Mouse (Mus musculus) lung, adult 2 months (tissue): ENCODE measurements around the gene Prkca. TPM values are rescaled to one million over a fixed set of nuclear protein-coding genes. Genes with fewer than 3 reads are reported as not detected.

Source experiments
- DNase-seq: peaks from one replicate; pipeline ENCODE4 v3.0.0; 2022
- H3K4me1 ChIP-seq: fragments of 200-500 bp; 2 replicates; pipeline ENCODE4 v1.6.1; 2011; ENCODE audit warnings: low read length; ENCODE audit not compliant: control insufficient read depth, insufficient read depth
- H3K4me3 ChIP-seq: fragments of 200-500 bp; replicated peaks from 2 replicates; pipeline ENCODE3; 2011; ENCODE audit warnings: low read depth, mild to moderate bottlenecking, control low read depth, low read length; ENCODE audit errors: extremely low read depth
- CTCF ChIP-seq: fragments of 200-500 bp; IDR thresholded peaks from 2 replicates; pipeline ENCODE4 v1.5.1; 2011; ENCODE audit warnings: mild to moderate bottlenecking, low read length, control low read depth; ENCODE audit not compliant: insufficient read depth
- POLR2A ChIP-seq: fragments of 200-500 bp; IDR thresholded peaks from 2 replicates; pipeline ENCODE4 v1.6.1; 2011; ENCODE audit warnings: low read depth, mild to moderate bottlenecking, control low read depth, low read length, borderline replicate concordance; ENCODE audit errors: extremely low read depth
- WGBS: fragments of 180-500 bp; shearing (Covaris S2); methylation state at CpG from one replicate; pipeline ENCODE4 v1.1.7; 2018; 5-methylcytosine and 5-hydroxymethylcytosine counted together
- polyA plus RNA-seq: library from polyadenylated mRNA; depleted of rRNA; stranded (reverse); fragments of >200 nt; gene quantifications from 2 replicates; pipeline ENCODE4 v1.2.3, GENCODE M21; 2012

Gene Prkca
- polyA plus RNA-seq, 1 experiment: 13.5 TPM

GRCm38 (mm10) chr11:108120708-108121107 is 223.0 kb downstream of the Prkca start:
- H3K4me1 ChIP-seq: peaks cover 4% of the 10 kb centered on the region; the same call in 1 of the 2 replicates
- TF ChIP-seq POLR2A (no peak), CTCF (no peak)
- H3K4me3 ChIP-seq: no peak overlapping the region
- WGBS: 47% methylated on average over 5 of the region's 5 CpGs
- DNase-seq: no peak

GRCm38 (mm10) chr11:108119785-108120184 is 223.9 kb downstream of the Prkca start:
- no peak for TF ChIP-seq POLR2A
- no peak for TF ChIP-seq CTCF
- 83% methylated on average over 3 of the region's 3 CpGs for WGBS
- peaks cover 4% of the 10 kb centered on the region; the same call in 1 of the 2 replicates for H3K4me1 ChIP-seq
- H3K4me3 ChIP-seq: no peak overlapping the region
- DNase-seq: no peak

- 52% methylated on average over 2 of the region's 2 CpGs for WGBS
- H3K4me3 ChIP-seq: no peak overlapping the region
- TF ChIP-seq CTCF: no peak
- TF ChIP-seq POLR2A: no peak
- DNase-seq: no peak
- peaks cover 4% of the 10 kb centered on the region; the same call in 1 of the 2 replicates for H3K4me1 ChIP-seq
Observed at GRCm38 (mm10) chr11:108118814-108119213, 224.9 kb downstream of the Prkca start.

GRCm38 (mm10) chr11:108118221-108118620 is 225.5 kb downstream of the Prkca start:
- TF ChIP-seq POLR2A: no peak
- TF ChIP-seq CTCF: no peak
- Histone ChIP-seq H3K4me3 (no peak overlapping the region), H3K4me1 (peaks cover 4% of the 10 kb centered on the region; the same call in 1 of the 2 replicates)
- DNase-seq: no peak
- WGBS: 73% methylated on average over 5 of the region's 5 CpGs

GRCm38 (mm10) chr11:108117360-108118050 is 226.2 kb downstream of the Prkca start:
- Histone ChIP-seq H3K4me1 (peaks cover 4% of the 10 kb centered on the region; the same call in 1 of the 2 replicates), H3K4me3 (no peak overlapping the region)
- 68% methylated on average over 10 of the region's 10 CpGs for WGBS
- TF ChIP-seq POLR2A (no peak), CTCF (no peak)
- DNase-seq: no peak

- Histone ChIP-seq H3K4me3 (no peak overlapping the region), H3K4me1 (peaks cover under 1% of the 10 kb centered on the region; the same call in 1 of the 2 replicates)
- TF ChIP-seq CTCF (no peak), POLR2A (no peak)
- DNase-seq: no peak
- 89% methylated on average over 3 of the region's 3 CpGs for WGBS
Observed at GRCm38 (mm10) chr11:108114091-108114490, 229.6 kb downstream of the Prkca start.

- TF ChIP-seq CTCF: no peak
- no peak for TF ChIP-seq POLR2A
- WGBS: 54% methylated on average over 3 of the region's 3 CpGs
- DNase-seq: no peak
- no peaks in the 10 kb centered on the region for H3K4me1 ChIP-seq
- H3K4me3 ChIP-seq: no peak overlapping the region
Observed at GRCm38 (mm10) chr11:108112437-108112836, 231.3 kb downstream of the Prkca start.

- WGBS: 86% methylated on average over 6 of the region's 6 CpGs
- DNase-seq: no peak
- Histone ChIP-seq H3K4me3 (no peak overlapping the region), H3K4me1 (peaks cover 3% of the 10 kb centered on the region; the same call in 1 of the 2 replicates)
- TF ChIP-seq CTCF (no peak), POLR2A (no peak)
Observed at GRCm38 (mm10) chr11:108104085-108104484, 239.6 kb downstream of the Prkca start.

- H3K4me1 ChIP-seq: peaks cover 7% of the 10 kb centered on the region; the same call in 1 of the 2 replicates
- 46% methylated on average over 8 of the region's 8 CpGs for WGBS
- TF ChIP-seq POLR2A (no peak), CTCF (no peak)
- no peak overlapping the region for H3K4me3 ChIP-seq
- DNase-seq: no peak
Observed at GRCm38 (mm10) chr11:108101280-108101950, 242.3 kb downstream of the Prkca start.

GRCm38 (mm10) chr11:108098306-108098705 is 245.4 kb downstream of the Prkca start:
- no peak for DNase-seq
- Histone ChIP-seq H3K4me1 (peaks cover 7% of the 10 kb centered on the region; the same call in 1 of the 2 replicates), H3K4me3 (no peak overlapping the region)
- WGBS: 56% methylated on average over 7 of the region's 7 CpGs
- no peak for TF ChIP-seq CTCF
- no peak for TF ChIP-seq POLR2A
